Mouse (Mus musculus): ENCODE data around the gene Rin1.
A peak's percentile ranks its signal among the peaks of the same experiment; 100 is the strongest.
"Not testable (repeated sequence)": the region's sequence is repeated elsewhere in the genome, so short reads cannot be mapped to it uniquely, and the experiment has no call there.

Gene Rin1

DNA sequence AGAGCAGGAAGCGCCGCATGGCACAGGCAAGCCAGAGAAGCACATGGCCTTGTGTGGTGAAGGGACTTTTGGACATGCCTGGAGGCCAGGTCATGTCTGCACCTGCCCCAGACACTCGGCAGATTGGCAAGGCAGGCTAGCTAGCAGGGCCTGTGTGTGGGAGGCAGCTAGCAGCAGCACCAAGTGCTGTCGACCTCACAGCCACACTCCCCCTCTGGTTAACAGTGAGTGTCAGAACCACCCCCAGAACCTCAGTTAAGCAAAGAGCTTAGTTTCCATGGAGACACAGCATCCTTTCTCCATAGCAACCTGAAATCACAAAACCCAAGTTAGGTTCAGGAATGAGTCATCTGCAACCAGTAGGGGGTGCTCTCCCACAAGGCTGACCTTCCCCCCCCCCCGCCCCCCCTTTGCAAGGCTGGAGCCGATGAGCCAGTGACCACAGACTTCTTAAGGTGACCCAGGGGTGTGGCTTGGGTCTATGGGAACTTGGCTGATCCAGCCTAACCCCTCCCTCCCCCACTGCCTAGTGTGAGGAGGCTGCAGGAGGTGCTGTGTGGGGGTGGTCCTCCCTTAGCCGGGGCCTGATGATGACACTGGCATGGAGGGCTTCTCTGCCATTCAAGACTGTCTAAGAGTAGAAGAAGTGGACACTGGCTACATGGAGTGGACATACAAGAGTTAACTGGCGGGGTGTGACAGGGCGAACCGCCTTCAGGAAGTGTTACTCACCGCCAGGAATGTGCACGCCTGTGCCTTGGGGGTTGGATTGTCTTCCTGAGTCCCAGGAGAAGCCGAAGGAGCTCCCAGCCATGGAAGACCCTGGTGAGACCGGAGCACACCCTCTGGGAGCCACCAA is at the start of gene Rin1:
Gene Rin1, plus strand, starts transcription at position 435 of the 859 bp plus-strand sequence.
- peak; percentile 74 for DNase-seq (ENCODE audit: low spot score)

DNA sequence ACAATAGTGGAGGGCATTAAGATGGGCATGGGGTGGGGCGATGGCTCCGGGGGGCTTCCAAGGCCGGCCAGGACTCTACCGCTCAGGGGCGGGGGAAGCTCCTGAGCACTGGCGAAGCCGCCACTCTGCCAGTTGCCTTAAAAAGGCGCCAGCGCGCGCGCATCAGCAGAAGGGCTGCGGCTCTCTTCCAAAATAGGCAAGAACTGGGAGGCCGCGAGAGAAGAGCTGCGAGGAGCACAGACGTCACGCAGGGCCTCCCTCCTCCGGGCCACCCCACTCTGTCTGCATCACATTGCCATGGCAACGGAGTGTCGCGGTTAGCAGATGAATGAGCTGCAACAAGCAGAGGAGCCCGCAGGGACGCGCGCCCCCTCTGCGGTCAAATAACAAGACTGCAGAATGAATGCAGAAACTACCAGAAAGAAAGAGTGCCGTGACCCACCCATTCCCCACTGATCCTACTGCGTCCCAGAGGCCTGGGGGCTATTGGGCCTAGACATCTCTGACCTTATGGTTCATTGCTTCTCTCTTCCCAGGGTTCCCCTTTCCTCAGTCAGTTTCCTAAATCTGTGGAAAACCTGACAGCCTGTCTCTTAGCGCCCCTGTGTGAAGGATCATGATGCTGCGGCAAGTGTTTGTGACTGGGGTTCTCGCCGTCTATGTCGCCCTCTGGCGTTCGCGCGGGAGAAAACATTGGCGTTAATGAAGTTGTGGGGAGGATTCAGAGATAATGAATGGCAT is 48.4 kb upstream of the Rin1 start:
- peak; percentile 93 for DNase-seq (ENCODE audit: low spot score)

DNA sequence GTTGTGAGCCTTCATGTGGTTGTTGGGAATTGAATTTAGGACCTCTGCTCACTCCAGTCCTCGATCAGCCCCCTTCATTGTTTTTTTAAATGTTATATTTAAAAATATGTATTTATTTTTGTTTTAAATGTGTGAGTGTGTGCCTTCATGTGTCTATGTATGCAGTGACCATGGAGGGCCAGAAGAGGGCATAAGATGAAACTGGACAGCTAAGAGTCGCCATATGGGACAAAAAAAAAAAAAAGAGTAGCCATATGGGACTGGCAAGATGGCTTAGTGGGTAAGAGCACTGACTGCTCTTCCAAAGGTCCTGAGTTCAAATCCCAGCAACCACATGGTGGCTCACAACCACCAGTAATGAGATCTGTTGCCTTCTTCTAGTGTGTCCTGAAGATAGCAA is 46.6 kb upstream of the Rin1 start:
- not testable (repeated sequence) for DNase-seq (ENCODE audit: low spot score)

DNA sequence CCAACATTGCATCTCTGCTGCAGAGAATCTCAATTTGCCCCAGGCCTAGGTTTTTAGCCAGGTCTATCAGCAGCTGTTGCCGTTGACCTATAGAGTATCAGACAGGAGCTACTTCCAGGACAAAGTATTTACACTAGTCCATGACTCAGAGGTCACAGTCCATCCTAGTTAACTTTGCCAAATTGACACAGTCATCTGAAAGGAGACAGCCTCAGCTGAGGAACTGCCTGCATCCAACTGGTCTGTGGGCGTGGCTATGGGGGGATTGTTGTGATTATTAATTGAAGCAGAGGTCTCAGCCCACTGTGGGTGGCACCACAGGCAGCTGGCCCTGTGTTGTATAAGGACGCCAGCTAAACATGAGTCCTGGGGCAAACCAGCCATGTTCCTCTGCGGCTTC is 45.4 kb upstream of the Rin1 start:
- DNase-seq (ENCODE audit: low spot score): no peak

DNA sequence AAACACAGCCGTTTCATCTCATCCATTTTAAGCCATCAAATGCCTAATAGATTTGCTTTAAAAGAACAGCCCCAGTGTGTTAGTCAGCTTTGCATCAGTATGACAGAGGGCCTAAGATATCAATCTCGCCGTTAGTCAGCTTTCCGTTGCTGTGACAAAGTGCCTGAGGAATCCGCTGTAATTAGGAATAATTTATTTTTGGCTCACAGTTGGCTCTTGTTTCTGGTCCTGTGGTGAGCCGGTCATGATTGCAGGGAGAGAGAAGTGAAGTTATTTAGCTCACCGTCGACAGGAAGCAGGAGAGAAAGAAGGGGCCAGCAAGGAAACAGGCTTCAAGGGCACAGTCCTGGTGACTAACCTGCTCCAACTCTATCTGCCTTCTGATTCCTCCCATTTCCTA is 37.1 kb upstream of the Rin1 start:
- no peak for DNase-seq (ENCODE audit: low spot score)

DNA sequence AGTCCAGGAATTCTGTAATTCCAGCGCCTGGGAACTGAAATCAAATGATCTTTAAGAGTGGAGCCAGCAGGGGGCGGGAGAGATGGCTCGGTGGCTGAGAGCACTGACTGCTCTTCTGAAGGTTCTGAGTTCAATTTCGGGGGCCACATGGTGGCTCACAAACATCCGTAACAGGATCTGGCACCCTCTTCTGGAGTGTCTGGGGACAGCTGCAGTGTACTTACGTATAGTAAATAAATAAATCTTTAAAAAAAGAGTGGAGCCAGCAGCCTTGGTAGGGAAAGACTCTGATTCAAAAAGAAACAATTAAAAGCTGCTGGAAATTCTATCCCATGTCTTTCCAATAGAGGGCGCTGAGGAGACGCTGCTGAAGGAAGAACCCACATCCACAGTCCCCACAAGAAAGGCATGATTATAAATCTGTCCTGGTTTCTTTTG is 35.3 kb upstream of the Rin1 start:
- DNase-seq (ENCODE audit: low spot score): peak; percentile 59

DNA sequence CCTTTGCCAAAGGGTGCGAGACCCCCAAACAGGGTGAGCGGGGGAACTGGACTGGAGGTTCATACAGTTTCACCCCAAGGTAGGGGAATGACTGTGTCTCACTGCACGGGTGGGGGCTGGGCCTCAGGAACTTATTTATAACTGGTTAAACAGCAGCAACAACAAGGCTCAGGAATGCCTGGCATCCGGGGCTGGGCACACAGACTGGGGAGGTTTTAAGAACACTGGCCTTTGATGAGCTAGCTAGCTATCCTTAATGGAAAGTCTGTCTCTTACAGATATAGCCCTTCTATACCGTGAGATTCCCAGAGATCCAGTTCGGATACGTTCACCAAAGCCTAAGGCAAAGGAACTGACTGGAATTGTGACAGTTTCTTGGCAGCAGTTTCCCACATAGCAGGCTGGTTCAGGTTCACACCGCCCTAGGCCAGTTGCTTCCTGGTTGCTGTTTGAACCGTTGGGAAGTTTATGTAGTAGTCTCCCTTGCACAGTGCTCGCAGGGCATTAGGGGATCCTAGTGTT is 34.0 kb upstream of the Rin1 start:
- DNase-seq (ENCODE audit: low spot score): peak; percentile 11

DNA sequence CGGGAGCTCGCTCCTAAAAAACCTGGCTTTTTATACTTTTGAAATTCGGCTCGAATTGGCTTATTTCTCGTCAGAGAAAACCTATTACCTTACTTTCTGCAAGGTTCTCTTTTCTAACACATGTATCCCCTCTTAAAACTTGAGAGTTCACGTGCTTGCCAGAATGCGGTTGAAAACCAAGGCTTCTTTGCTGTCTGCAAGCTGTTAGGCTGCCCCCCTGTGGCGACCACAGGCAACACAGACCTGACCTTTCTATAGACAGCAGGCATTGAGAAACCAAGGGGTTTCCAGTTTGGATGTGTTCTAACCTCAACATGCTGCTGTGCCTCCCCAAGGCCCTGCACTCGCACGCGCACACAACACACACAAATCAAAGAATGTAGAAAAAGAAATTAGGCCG is 33.5 kb upstream of the Rin1 start:
- peak; percentile 89 for DNase-seq (ENCODE audit: low spot score)

DNA sequence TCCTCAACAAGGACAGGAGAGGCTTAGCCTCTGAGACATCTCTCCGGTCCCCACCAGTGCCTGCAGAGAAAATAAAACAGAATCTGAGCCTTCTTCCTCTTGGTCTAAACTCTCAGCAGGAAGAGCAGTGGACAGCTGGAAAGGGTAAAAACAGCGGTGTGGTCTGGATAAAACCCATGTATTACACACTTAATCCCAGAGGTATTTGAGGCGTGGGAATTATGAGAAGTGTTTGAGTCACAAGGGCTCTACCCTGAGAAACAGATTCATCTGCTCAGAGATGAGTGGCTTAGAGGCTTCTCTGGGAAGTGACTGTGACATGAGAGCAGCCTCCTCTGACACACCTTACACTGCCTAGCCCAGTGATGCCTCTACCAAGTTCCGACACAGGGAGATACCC is 32.7 kb upstream of the Rin1 start:
- no peak for DNase-seq (ENCODE audit: low spot score)

DNA sequence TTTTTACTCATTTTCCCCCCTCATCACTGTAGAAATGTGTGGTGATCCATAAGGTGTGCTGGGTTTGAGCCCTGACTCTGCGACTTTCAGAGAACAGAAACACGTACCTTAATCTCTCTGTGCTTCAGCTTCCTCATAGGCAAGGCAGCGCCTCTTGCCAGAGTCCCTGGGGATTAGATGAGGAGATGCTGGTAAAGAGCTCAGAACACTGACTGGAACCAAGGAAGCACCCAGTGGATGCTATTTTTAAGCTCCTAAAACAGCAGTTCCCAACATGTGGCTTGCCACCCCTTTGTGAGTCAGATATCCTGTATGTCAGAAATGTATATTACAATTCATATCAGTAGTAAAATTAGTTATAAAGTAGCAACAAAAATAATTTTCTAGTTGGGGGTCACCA is 32.1 kb upstream of the Rin1 start:
- no peak for DNase-seq (ENCODE audit: low spot score)

DNA sequence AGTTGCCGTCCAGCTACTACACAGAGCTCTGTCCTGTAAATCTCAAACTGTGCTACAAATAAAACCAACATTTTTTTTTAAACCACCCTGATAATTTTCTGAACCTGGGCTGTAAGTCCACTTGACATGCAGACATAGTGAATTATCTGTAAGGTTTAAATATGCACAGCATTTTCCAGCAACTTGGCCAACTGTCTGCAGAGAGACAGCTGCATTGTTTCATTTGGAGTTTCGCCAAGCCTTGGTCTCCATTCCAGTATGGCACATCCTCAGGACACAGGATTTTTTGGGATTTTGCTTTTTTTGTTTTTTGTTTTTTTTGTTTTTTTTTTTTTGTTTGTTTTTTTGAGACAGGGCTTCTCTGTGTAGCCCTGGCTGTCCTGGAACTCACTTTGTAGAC is 28.9 kb upstream of the Rin1 start:
- no peak for DNase-seq (ENCODE audit: low spot score)

DNA sequence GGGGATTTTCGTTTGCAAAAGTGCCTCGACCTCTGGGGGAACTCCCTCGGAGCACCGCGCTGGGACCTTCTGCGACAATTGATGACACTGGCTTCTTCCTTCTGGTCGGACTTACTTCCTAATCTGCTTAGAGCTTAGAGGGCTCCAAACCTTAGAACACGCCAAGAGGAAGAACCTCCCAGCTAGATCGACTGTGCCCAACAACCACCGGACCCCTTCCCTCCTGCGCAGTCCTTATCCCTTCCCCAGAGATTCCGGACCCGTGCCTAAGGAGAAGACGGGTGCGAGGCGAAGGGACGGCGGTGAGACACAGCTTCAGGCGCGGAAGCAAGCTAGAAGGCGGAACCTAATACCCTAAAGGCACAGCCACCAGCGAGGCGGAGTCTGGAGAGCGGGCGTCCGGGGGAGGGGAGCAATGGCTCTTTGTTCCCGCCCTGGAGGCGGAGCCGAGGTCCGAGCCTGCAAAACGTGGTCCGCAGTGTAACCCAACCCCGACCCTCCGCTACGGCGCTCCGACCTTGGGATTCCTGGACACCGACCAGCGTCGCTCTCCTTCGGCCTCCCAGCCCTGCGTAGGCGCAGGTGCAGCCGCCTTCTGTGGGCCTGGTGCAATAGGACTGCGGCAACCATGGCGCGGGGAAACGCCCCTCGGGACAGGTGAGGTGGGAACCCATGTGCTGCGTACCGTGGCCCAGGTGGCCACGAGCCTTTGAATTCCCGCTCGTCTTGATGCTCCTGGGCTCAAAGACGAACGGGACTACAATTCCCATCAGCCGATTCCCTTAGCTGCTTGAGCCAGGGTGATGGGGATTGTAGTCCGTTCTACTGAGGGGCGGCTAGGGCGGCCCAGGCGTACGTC is 26.4 kb upstream of the Rin1 start, which contains the start of gene Slc29a2:
Gene Slc29a2, plus strand, starts transcription at position 240 of the 859 bp plus-strand sequence.
- DNase-seq (ENCODE audit: low spot score): peak; percentile 97

DNA sequence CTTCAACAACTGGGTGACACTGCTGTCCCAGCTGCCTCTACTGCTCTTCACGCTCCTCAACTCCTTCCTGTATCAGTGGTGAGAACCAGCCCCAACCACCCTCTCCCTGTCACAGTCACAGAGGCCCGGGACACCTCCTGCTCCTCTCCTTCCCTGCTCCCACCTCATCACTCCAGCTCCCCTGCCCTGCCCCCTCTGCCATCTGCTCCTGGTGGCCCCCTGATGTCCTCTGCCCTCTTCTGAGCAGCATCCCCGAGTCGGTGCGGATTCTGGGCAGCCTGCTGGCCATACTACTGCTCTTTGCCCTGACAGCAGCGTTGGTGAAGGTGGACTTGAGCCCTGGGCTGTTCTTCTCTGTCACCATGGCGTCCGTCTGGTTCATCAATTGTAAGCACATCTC is 24.2 kb upstream of the Rin1 start:
- DNase-seq (ENCODE audit: low spot score): no peak

DNA sequence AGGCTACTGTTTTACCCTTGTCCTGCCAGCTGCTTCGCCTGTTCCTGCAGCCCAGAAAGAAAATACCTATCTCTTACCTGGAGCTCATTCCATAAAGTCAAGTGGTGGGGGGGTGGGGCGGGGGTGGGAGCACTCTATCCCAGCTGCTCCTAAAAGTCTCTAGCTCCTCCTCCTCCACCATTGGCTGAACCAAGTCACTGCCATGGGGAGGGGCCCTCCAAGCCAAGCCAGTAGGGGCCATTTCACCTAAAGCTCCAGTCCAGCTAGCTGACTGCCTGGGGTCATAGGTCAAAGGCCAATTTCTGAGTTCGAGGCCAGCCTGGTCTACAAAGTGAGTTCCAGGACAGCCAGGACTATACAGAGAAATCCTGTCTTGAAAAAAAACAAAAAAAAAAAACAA is 17.6 kb upstream of the Rin1 start:
- DNase-seq (ENCODE audit: low spot score): no peak

DNA sequence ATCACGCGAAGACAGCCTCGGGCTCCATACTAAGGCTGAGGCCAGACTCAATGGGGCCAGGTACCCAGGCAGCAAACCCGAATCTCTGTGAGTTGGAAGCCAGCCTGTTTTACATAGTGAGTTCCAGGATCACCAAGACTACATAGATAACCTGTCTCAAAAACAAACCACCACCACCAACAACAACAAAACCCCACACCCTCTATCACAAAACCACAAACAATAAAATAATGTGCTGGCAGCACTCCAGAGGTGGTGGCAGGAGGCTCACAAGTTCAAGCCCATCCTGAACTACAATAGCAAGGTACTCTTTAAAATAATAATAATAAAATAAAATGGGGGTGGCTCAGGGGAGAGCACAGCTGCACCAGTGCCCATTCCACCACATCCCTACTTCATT is 13.7 kb upstream of the Rin1 start:
- no peak for DNase-seq (ENCODE audit: low spot score)

DNA sequence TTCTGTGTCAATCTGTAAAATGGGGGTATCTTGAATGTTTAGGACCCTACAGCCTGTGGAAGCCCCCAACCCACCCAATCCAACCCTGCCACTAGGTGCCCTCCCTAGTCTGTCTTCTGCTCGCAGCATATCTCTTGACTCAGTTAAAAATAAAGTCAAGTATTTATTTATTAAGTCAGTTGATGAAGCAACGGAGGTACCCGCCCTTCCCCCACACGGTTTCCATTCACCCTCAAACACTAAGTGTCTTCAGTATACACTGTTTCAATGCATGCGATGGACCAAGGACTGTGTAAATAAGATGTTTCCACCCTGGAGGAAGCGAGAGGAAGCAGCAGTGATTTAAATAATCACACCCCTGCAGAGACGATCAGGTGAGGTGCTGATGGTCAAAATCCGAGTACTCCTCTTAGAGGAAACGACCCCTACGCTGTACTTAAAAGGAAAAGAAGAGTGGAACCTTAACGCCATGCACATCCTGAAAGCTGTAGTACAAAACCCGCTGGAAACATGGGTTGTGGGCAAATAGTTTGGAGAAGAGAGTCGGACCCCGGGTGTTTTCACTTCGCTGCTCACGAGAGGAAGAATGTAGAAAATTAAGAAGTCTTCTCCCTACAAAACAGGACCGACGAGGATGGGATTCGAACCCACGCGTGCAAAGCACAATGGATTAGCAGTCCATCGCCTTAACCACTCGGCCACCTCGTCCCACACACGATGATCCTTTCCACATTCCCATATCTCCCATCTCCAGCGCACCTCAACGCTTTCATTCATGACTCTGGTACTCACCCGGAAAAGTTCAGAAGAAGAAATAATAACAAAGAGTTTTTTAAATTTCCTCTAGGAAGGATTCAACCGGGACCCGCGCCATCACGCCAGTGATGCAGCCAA is 12.4 kb upstream of the Rin1 start:
- DNase-seq (ENCODE audit: low spot score): peak; percentile 95

DNA sequence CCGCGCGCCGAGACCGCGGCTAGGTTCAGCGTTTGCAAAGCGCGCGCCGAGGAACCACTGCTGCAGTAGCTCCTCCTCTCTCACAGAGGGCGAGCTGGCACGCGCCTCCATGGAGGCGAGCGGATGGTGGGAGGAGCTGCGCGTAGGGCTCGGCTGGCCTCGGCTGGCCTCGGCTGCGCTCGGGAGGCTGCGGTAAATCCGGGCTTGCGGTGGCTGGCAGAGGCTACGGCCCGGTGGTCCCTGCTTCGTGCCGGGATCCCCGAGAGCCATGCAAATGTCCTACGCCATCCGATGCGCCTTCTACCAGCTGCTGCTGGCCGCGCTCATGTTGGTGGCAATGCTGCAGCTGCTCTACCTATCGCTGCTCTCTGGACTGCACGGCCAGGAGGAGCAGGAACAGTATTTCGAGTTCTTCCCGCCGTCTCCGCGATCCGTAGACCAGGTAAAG is 11.5 kb upstream of the Rin1 start, which contains the start of the genes B4gat1 and AC124502.3:
Gene B4gat1, plus strand, starts transcription at position 118 of the 448 bp plus-strand sequence.
Gene AC124502.3, plus strand, starts transcription at position 183 of the 448 bp plus-strand sequence.
- DNase-seq (ENCODE audit: low spot score): peak; percentile 97

DNA sequence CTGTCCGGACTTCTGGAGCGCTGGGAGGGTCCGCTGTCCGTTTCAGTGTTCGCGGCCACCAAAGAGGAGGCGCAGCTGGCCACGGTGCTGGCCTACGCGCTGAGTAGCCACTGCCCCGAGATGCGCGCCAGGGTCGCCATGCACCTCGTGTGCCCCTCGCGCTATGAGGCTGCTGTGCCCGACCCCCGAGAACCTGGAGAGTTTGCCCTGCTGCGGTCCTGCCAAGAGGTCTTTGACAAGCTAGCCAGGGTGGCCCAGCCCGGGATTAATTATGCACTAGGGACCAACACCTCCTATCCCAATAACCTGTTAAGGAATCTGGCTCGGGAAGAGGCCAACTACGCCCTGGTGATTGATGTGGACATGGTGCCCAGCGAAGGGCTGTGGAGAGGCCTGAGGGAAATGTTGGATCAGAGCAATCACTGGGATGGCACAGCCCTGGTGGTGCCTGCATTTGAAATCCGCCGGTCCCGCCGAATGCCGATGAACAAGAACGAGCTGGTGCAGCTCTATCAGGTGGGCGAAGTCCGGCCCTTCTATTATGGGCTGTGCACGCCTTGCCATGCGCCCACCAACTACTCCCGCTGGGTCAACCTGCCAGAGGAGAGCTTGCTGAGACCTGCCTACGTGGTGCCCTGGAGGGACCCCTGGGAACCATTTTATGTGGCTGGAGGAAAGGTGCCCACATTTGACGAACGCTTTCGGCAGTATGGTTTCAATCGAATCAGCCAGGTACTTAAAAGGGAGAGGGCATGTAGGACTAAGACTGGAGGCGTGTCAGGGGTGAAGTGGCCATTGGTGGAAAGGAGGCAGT is 10.8 kb upstream of the Rin1 start:
- peak; percentile 43 for DNase-seq (ENCODE audit: low spot score)

DNA sequence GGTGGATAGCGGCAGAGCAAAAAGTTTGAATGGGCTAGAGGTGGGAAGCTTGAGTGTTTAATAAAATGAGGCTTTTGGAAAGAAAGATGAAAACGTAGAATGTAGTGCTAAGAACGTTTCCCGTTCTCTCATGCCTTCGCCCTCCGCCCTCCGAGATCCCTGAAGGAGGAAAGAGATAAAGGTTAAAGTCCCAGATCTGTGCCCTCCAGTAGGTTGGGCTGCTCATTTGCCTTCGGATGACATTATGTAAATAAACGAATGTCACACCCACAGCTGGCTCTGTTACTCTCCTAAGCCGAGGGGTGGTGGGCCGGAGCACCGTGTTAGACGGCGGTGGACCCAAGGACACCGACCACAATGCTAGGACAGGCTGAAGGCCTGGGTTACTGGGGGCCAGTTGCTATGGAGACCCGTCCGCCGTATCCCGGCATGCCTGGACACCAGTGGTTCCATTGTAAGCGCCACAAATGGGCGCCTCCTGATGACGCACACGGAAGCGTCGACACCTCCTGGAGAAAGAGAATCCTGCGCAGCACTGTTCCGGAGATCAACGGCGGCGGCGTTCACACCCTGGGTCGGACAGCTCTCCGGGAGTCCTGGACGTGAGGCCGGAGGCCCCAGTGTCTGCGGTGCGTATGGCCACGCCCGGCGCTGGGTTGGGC is 9.3 kb upstream of the Rin1 start, which contains the start of gene Brms1:
Gene Brms1, plus strand, starts transcription at position 493 of the 662 bp plus-strand sequence.
- peak; percentile 99 for DNase-seq (ENCODE audit: low spot score)
